Mouse (Mus musculus): Measurements from ENCODE around the gene Tmem131. TPM values are rescaled to one million over a fixed set of nuclear protein-coding genes. Genes with fewer than 3 reads are reported as not detected.
"Not testable (repeated sequence)": the region's sequence is repeated elsewhere in the genome, so short reads cannot be mapped to it uniquely, and the experiment has no call there.

Gene Tmem131
- total and polyA plus RNA-seq, 3 experiments: 9.7 to 39.9 (median 11.5) TPM

DNA sequence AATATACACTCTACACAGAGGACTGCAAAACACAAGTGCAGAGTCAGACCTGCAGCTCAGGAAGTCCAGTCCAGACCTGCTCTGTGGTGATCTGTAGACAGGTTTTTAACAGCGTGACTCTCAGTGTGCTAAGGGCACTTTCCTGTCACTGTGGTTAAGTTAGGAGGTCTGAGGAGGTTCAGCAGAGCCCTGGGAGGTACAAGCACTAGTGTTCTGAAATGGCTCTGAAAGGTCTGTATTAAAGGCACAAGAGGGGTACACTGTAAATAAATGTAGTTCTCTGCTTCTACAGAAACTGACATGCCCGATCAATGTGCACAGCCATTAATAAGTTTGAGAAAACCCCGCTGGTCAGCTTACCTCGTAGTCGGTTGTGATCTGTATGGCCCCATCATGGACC is 119.1 kb downstream of the Tmem131 start:
- Histone ChIP-seq H3K36me3 (replicated peaks in 1 of 2; ENCODE audit: control insufficient read depth in 1 of 2, insufficient read depth in 1 of 2, low read length in 1 of 2) (peaks cover 35 to 75% of the 10 kb centered on the region in 2 experiments), H3K27me3 (replicated peaks) (no peaks in the 10 kb centered on the region), H3K9me3 (replicated peaks; ENCODE audit: low read length) (no peaks in the 10 kb centered on the region), H3K4me1 (ENCODE audit: control insufficient read depth in 1 of 2, insufficient read depth in 2 of 2) (no peaks in the 10 kb centered on the region), H3K27ac (ENCODE audit: insufficient read depth, low read depth) (no peak overlapping the region), H3K9ac (ENCODE audit: insufficient read depth, low read depth) (no peak overlapping the region), H3K4me2 (ENCODE audit: insufficient read depth, low read depth, poor library complexity, severe bottlenecking) (no peak overlapping the region), H3K79me2 (replicated peaks; ENCODE audit: control insufficient read depth, extremely low read depth, insufficient read depth, poor library complexity, severe bottlenecking) (no peaks in the 10 kb centered on the region), H3K4me3 (replicated peaks in 1 of 3; ENCODE audit: low read depth in 2 of 3, low read length in 2 of 3, poor library complexity in 1 of 3) (no peak overlapping the region)
- dilution Hi-C loops (cut with MboI; ENCODE audit: extremely low pct_ligation_motif_present, extremely low pct_unique_long_range_greater_than_20kb, low sequenced_read_pairs) (no loop called here), in situ Hi-C loops (cut with MboI; ENCODE audit: low pct_ligation_motif_present, low pct_unique_long_range_greater_than_20kb, low sequenced_read_pairs) (no loop called here)
- DNase-seq (ENCODE audit: extremely low read depth): no peak
- TF ChIP-seq RCOR1 (conservative IDR thresholded peaks at IDR 0.05; ENCODE audit: low read depth, low read length): no peak
- no peak for TF ChIP-seq HCFC1 (IDR thresholded peaks at IDR 0.05; ENCODE audit: low read depth, low read length)
- TF ChIP-seq ZKSCAN1 (IDR thresholded peaks at IDR 0.05; ENCODE audit: borderline replicate concordance, low read depth, low read length): no peak
- TF ChIP-seq JUND (conservative IDR thresholded peaks at IDR 0.05; ENCODE audit: low read depth, low read length): no peak
- no peak for TF ChIP-seq PAX5 (IDR thresholded peaks at IDR 0.05; ENCODE audit: low read length)

DNA sequence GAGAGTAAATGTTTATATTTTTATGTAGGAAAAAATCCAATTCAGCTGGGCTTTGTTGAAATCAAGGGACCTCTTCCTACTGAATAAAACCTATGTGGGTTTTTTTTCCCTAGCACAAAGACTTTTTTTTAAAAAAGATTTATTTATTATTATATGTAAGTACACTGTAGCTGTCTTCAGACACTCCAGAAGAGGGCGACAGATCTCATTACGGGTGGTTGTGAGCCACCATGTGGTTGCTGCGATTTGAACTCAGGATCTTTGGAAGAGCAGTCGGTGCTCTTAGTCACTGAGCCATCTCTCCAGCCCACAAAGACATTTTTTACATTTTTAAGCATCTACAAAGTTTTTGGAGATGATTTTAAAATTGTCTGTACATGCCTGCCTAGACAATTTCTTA is 121.5 kb downstream of the Tmem131 start:
- H3K27ac ChIP-seq (ENCODE audit: insufficient read depth, low read depth); H3K9ac ChIP-seq (ENCODE audit: insufficient read depth, low read depth); DNase-seq (ENCODE audit: extremely low read depth); dilution Hi-C loops (cut with MboI; ENCODE audit: extremely low pct_ligation_motif_present, extremely low pct_unique_long_range_greater_than_20kb, low sequenced_read_pairs); H3K79me2 ChIP-seq (replicated peaks; ENCODE audit: control insufficient read depth, extremely low read depth, insufficient read depth, poor library complexity, severe bottlenecking); H3K27me3 ChIP-seq (replicated peaks); H3K4me3 ChIP-seq (replicated peaks in 1 of 3; ENCODE audit: low read depth in 2 of 3, low read length in 2 of 3, poor library complexity in 1 of 3); in situ Hi-C loops (cut with MboI; ENCODE audit: low pct_ligation_motif_present, low pct_unique_long_range_greater_than_20kb, low sequenced_read_pairs); H3K4me1 ChIP-seq (ENCODE audit: control insufficient read depth in 1 of 2, insufficient read depth in 2 of 2); H3K4me2 ChIP-seq (ENCODE audit: insufficient read depth, low read depth, poor library complexity, severe bottlenecking); H3K9me3 ChIP-seq (replicated peaks; ENCODE audit: low read length): not testable (repeated sequence)
- H3K36me3 ChIP-seq (replicated peaks in 1 of 2; ENCODE audit: control insufficient read depth in 1 of 2, insufficient read depth in 1 of 2, low read length in 1 of 2): peaks cover 40 to 83% of the 10 kb centered on the region in 2 experiments
- peak in 1 of 2 experiments; percentile 42; a peak in 2 of 4 replicates for TF ChIP-seq CTCF (conservative IDR thresholded peaks at IDR 0.05 in 1 of 2, IDR thresholded peaks at IDR 0.05 in 1 of 2; ENCODE audit: low read depth in 2 of 2, low read length in 2 of 2)

DNA sequence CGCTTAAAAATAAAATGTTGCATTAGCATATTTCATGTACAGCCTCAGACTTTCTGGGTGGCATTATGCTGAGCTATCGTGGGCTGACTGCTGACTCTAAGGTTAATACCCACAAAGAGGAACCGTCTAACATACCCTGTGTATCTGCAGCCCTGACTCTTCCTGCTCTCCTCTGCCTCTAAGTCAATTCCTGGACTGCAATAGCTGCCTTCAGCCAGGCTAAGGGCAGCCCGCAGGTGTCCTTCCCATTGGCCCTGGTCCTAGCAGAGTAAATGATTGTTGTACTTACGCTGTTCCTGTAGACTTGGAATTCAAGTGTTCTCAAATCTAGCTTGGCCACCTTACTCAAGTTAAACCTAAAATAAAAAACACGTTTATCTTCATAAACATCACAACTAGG is 128.3 kb downstream of the Tmem131 start:
- dilution Hi-C loops (cut with MboI; ENCODE audit: extremely low pct_ligation_motif_present, extremely low pct_unique_long_range_greater_than_20kb, low sequenced_read_pairs): no loop called here
- H3K79me2 ChIP-seq (replicated peaks; ENCODE audit: control insufficient read depth, extremely low read depth, insufficient read depth, poor library complexity, severe bottlenecking): no peaks in the 10 kb centered on the region
- TF ChIP-seq PAX5 (IDR thresholded peaks at IDR 0.05; ENCODE audit: low read length) (no peak), MAFK (IDR thresholded peaks at IDR 0.05; ENCODE audit: insufficient replicate concordance, low read length) (no peak), USF1 (IDR thresholded peaks at IDR 0.05; ENCODE audit: low read depth, low read length) (no peak), MAX (IDR thresholded peaks at IDR 0.05; ENCODE audit: low read length) (no peak), CHD1 (IDR thresholded peaks at IDR 0.05; ENCODE audit: low read depth, low read length) (no peak), CHD2 (IDR thresholded peaks at IDR 0.05; ENCODE audit: low read length) (no peak), POLR2A (IDR thresholded peaks at IDR 0.05; ENCODE audit: low read depth, low read length) (no peak), TBP (conservative IDR thresholded peaks at IDR 0.05; ENCODE audit: low read depth, low read length) (no peak), MXI1 (IDR thresholded peaks at IDR 0.05; ENCODE audit: low read depth, low read length) (no peak), ZNF384 (IDR thresholded peaks at IDR 0.05; ENCODE audit: low read depth, low read length) (no peak), TCF12 (IDR thresholded peaks at IDR 0.05; ENCODE audit: low read depth, low read length) (no peak)
- no peaks in the 10 kb centered on the region for H3K4me1 ChIP-seq (ENCODE audit: control insufficient read depth in 1 of 2, insufficient read depth in 2 of 2)
- in situ Hi-C loops (cut with MboI; ENCODE audit: low pct_ligation_motif_present, low pct_unique_long_range_greater_than_20kb, low sequenced_read_pairs): no loop called here
- no peak overlapping the region for H3K4me2 ChIP-seq (ENCODE audit: insufficient read depth, low read depth, poor library complexity, severe bottlenecking)
- no peak overlapping the region for H3K9ac ChIP-seq (ENCODE audit: insufficient read depth, low read depth)
- H3K27me3 ChIP-seq (replicated peaks): no peaks in the 10 kb centered on the region
- no peak for DNase-seq (ENCODE audit: extremely low read depth)
- H3K4me3 ChIP-seq (replicated peaks in 1 of 3; ENCODE audit: low read depth in 2 of 3, low read length in 2 of 3, poor library complexity in 1 of 3): no peak overlapping the region
- peaks cover 49 to 91% of the 10 kb centered on the region in 2 experiments for H3K36me3 ChIP-seq (replicated peaks in 1 of 2; ENCODE audit: control insufficient read depth in 1 of 2, insufficient read depth in 1 of 2, low read length in 1 of 2)
- no peak overlapping the region for H3K27ac ChIP-seq (ENCODE audit: insufficient read depth, low read depth)
- no peaks in the 10 kb centered on the region for H3K9me3 ChIP-seq (replicated peaks; ENCODE audit: low read length)

All from CH12.LX (cell line).